Comparison of ENCODE assay signal across 8 mouse cellular contexts in the genomic region with DNA sequence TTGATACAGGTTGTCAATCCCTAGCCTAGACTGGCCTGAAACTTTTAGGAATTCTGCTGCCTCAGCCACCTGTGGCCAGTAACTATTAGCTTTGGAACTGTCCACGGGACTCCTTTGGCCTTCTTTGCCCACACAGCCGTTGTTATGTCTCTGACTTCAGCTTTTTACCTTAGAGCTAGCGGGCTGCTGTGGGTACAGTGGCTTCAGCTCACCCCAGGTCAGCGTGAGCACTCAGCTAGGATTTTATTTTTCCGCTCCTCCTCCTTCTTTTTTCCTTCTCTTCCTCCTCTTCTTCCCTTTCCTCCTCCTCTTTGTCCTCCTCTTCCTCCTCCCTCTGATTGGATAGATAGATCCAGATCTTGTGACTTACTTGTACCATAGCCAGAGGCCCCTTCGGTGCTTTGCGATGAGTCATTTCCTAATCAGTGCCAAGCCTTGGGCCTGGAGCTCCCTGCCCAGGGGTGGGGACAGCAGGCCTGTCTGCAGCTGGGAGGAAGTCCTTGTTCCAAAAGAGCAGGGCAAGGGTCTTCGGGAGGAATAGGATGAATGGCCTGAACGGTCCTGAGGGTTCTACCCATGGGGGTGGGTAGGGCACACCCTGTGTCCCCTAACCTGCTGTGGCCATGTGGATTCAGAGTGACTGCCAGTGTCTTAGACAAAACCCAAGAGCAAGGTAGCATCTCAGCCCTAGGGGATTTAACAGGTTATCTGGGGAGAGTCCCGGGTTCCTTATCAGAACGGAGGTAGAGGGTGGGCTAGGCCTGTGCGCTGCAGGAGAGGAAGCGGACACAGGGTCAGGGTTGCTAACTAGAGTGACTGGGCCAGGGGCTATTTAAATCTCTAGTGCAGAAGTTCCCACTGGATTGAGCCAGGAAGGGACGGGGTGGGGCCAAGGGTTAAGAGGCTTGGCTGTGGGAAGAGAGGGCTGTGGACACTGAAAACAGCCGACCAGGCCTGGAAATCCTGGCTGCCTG. TPM values are rescaled to one million over a fixed set of nuclear protein-coding genes. Genes with fewer than 3 reads are reported as not detected.
DNase-seq lines count a peak whose midpoint lies in the region; ATAC-seq lines count a peak whose summit lies in the region.

No protein-coding gene starts in this region.

- 62% methylated on average over 15 of the region's 15 CpGs for WGBS in forebrain, embryonic 10.5 days
- 74% methylated on average over 15 of the region's 15 CpGs for WGBS in forebrain, embryonic 13.5 days
- WGBS in kidney, embryonic 14.5 days: 39% methylated on average over 15 of the region's 15 CpGs
- WGBS in lung, embryonic 16.5 days: 33% methylated on average over 15 of the region's 15 CpGs

- H3K4me2 ChIP-seq in forebrain, embryonic 13.5 days: no peak overlapping the region
- H3K4me2 ChIP-seq in kidney, embryonic 14.5 days (replicated peaks; ENCODE audit: low read depth, low read length): no peak overlapping the region
- peak overlapping the region; percentile 9 for H3K4me2 ChIP-seq in lung, embryonic 16.5 days (ENCODE audit: low read depth, low read length)

- no peak overlapping the region for H3K9ac ChIP-seq in forebrain, embryonic 13.5 days
- no peak overlapping the region; the same call in 1 of the 2 replicates for H3K9ac ChIP-seq in kidney, embryonic 14.5 days (ENCODE audit: low read depth, low read length)
- peak overlapping the region; percentile 21 for H3K9ac ChIP-seq in lung, embryonic 16.5 days (ENCODE audit: low read length)

- ATAC-seq in forebrain, embryonic 13.5 days: no peak
- ATAC-seq in granulocyte monocyte progenitor cell, adult 5-6 weeks (replicated peaks; ENCODE audit: poor library complexity, severe bottlenecking): peak; percentile 42; the same call in 1 of the 2 replicates
- ATAC-seq in kidney, embryonic 14.5 days (ENCODE audit: low FRiP score, low TSS enrichment): peak; percentile 10; the same call in 1 of the 2 replicates
- peak; percentile 90 for ATAC-seq in lung, embryonic 16.5 days (ENCODE audit: low read depth)

- H3K9me3 ChIP-seq in forebrain, embryonic 10.5 days: no peaks in the 10 kb centered on the region
- no peaks in the 10 kb centered on the region for H3K9me3 ChIP-seq in forebrain, embryonic 13.5 days (replicated peaks)
- H3K9me3 ChIP-seq in kidney, embryonic 14.5 days (ENCODE audit: control insufficient read depth, low read length): no peaks in the 10 kb centered on the region
- no peaks in the 10 kb centered on the region for H3K9me3 ChIP-seq in lung, embryonic 16.5 days (ENCODE audit: control insufficient read depth, low read length)

- peak overlapping the region; percentile 62 for H3K27ac ChIP-seq in forebrain, embryonic 10.5 days
- no peak overlapping the region for H3K27ac ChIP-seq in forebrain, embryonic 13.5 days
- peak overlapping the region; percentile 77 for H3K27ac ChIP-seq in kidney, embryonic 14.5 days (ENCODE audit: low read depth, low read length)
- peak overlapping the region; percentile 92 for H3K27ac ChIP-seq in lung, embryonic 16.5 days (ENCODE audit: low read length)

- peaks cover 56% of the 10 kb centered on the region for H3K4me1 ChIP-seq in forebrain, embryonic 10.5 days
- peaks cover 17% of the 10 kb centered on the region for H3K4me1 ChIP-seq in forebrain, embryonic 13.5 days
- peaks cover 49% of the 10 kb centered on the region for H3K4me1 ChIP-seq in kidney, embryonic 14.5 days (ENCODE audit: control insufficient read depth, insufficient read depth, low read length)
- H3K4me1 ChIP-seq in lung, embryonic 16.5 days (replicated peaks; ENCODE audit: control insufficient read depth, insufficient read depth, low read length): peaks cover 33% of the 10 kb centered on the region

- no peak overlapping the region for H3K4me3 ChIP-seq in forebrain, embryonic 10.5 days
- no peak overlapping the region for H3K4me3 ChIP-seq in forebrain, embryonic 13.5 days
- H3K4me3 ChIP-seq in kidney, embryonic 14.5 days (ENCODE audit: low read length): no peak overlapping the region
- H3K4me3 ChIP-seq in lung, embryonic 16.5 days (ENCODE audit: low read length): no peak overlapping the region

- 0 out of 2 replicates have a peak, but pooled peaks cover 3% of the 10 kb centered on the region for H3K36me3 ChIP-seq in forebrain, embryonic 10.5 days (replicated peaks)
- no peaks in the 10 kb centered on the region for H3K36me3 ChIP-seq in forebrain, embryonic 13.5 days (ENCODE audit: poor library complexity, severe bottlenecking)
- H3K36me3 ChIP-seq in kidney, embryonic 14.5 days (ENCODE audit: control insufficient read depth, insufficient read depth, low read length): no peaks in the 10 kb centered on the region; the same call in 1 of the 2 replicates
- H3K36me3 ChIP-seq in lung, embryonic 16.5 days (ENCODE audit: control insufficient read depth, insufficient read depth, low read length): 0 out of 2 replicates have a peak, but pooled peaks cover 2% of the 10 kb centered on the region

- DNase-seq in forebrain, embryonic 10.5 days (ENCODE audit: extremely low spot score, low spot score): no peak
- peak; percentile 98 for DNase-seq in adipocyte (ENCODE audit: low spot score)
- DNase-seq in retina, embryonic 14.5 days (ENCODE audit: low spot score): no peak
- DNase-seq in right cerebral cortex, adult 18-20 months: no peak

- H3K27me3 ChIP-seq in forebrain, embryonic 10.5 days (ENCODE audit: poor library complexity, severe bottlenecking): no peaks in the 10 kb centered on the region
- H3K27me3 ChIP-seq in forebrain, embryonic 13.5 days: no peaks in the 10 kb centered on the region
- no peaks in the 10 kb centered on the region for H3K27me3 ChIP-seq in kidney, embryonic 14.5 days (ENCODE audit: control insufficient read depth, insufficient read depth, low read length)
- H3K27me3 ChIP-seq in lung, embryonic 16.5 days (ENCODE audit: control insufficient read depth, insufficient read depth, low read depth, low read length): no peaks in the 10 kb centered on the region

RNA-seq across cellular contexts. Expression of a gene that starts 58.5 kb away (rescaled TPM):
- polyA plus RNA-seq in forebrain, embryonic 10.5 days (2016; fragmentation: Nextera tagmentation; extraction: Ambion mirVana): 27.6 and 27.7 TPM in 2 replicates
- 12.7 and 16.8 TPM in 2 replicates for polyA plus RNA-seq in forebrain, embryonic 13.5 days (2015; fragmentation: Nextera tagmentation; extraction: Ambion mirVana)
- total RNA-seq in granulocyte monocyte progenitor cell, adult 5-6 weeks (2014; fragmentation: Nextera tagmentation): 3.2 and 15.6 TPM in 2 replicates
- 2.0 and 3.6 TPM in 2 replicates for total RNA-seq in granulocyte monocyte progenitor cell, adult 5-6 weeks (2017)
- 31.3 and 43.8 TPM in 2 replicates for polyA plus RNA-seq in kidney, embryonic 14.5 days (2014; fragmentation: Nextera tagmentation; extraction: Ambion mirVana)
- polyA plus RNA-seq in lung, embryonic 16.5 days (2015; fragmentation: Nextera tagmentation; extraction: Ambion mirVana): 33.2 and 35.2 TPM in 2 replicates
